Comparison of ENCODE assay signal across 9 mouse cellular contexts in genomic region chrX:144688207-144689118, GRCm38 (mm10). TPM values are rescaled to one million over a fixed set of nuclear protein-coding genes. Genes with fewer than 3 reads are reported as not detected.
DNase-seq lines count a peak whose midpoint lies in the region; ATAC-seq lines count a peak whose summit lies in the region.
"Had no signal": no experiment of that assay in that cellular context is flagged by ENCODE, and none has a peak within 500 bp of the region (broad histone marks: within the 10 kb centered on the region; RNA-seq: fewer than 3 reads in every experiment).

Gene Rtl4, plus strand, starts transcription at chrX:144688907.

- peaks cover 16% of the 10 kb centered on the region for H3K27me3 ChIP-seq in lung, embryonic 16.5 days (ENCODE audit: control insufficient read depth, insufficient read depth, low read depth, low read length)
- H3K27me3 ChIP-seq in hindbrain, embryonic 16.5 days (replicated peaks; ENCODE audit: control insufficient read depth, insufficient read depth, low read length) = no peaks in the 10 kb centered on the region

- no peaks in the 10 kb centered on the region for H3K36me3 ChIP-seq in lung, embryonic 16.5 days (ENCODE audit: control insufficient read depth, insufficient read depth, low read length)
- H3K36me3 ChIP-seq in hindbrain, embryonic 16.5 days (ENCODE audit: control insufficient read depth, insufficient read depth, low read length) = no peaks in the 10 kb centered on the region

- WGBS in lung, embryonic 16.5 days = 12% methylated on average over 23 of the region's 31 CpGs
- 33% methylated on average over 26 of the region's 31 CpGs for WGBS in hindbrain, embryonic 16.5 days

- H3K9me3 ChIP-seq in lung, embryonic 16.5 days (ENCODE audit: control insufficient read depth, low read length) = no peaks in the 10 kb centered on the region
- H3K9me3 ChIP-seq in hindbrain, embryonic 16.5 days (ENCODE audit: control insufficient read depth, low read length) = no peaks in the 10 kb centered on the region

- H3K9ac ChIP-seq in lung, embryonic 16.5 days (ENCODE audit: low read length) = peak within 1 kb of the TSS; percentile 39
- H3K9ac ChIP-seq in hindbrain, embryonic 16.5 days (ENCODE audit: low read depth, low read length) = peak within 1 kb of the TSS; percentile 64

- no peaks in the 10 kb centered on the region for H3K4me1 ChIP-seq in lung, embryonic 16.5 days (replicated peaks; ENCODE audit: control insufficient read depth, insufficient read depth, low read length)
- H3K4me1 ChIP-seq in hindbrain, embryonic 16.5 days (ENCODE audit: control insufficient read depth, insufficient read depth, low read depth, low read length) = no peaks in the 10 kb centered on the region

- peak; percentile 54 for ATAC-seq in lung, embryonic 16.5 days (ENCODE audit: low read depth)
- peak; percentile 85 for ATAC-seq in hindbrain, embryonic 16.5 days
- peak; percentile 37 for ATAC-seq in megakaryocyte progenitor cell, adult 5-6 weeks (replicated peaks; ENCODE audit: poor library complexity)

- H3K27ac ChIP-seq in lung, embryonic 16.5 days (ENCODE audit: low read length) = no peak within 1 kb of the TSS
- H3K27ac ChIP-seq in hindbrain, embryonic 16.5 days (ENCODE audit: low read depth, low read length) = no peak within 1 kb of the TSS

- peak within 1 kb of the TSS; percentile 72 for H3K4me2 ChIP-seq in lung, embryonic 16.5 days (ENCODE audit: low read depth, low read length)
- H3K4me2 ChIP-seq in hindbrain, embryonic 16.5 days (ENCODE audit: low read length) = peak within 1 kb of the TSS; percentile 62

- peak within 1 kb of the TSS; percentile 50 for H3K4me3 ChIP-seq in lung, embryonic 16.5 days (ENCODE audit: low read length)
- H3K4me3 ChIP-seq in hindbrain, embryonic 16.5 days (ENCODE audit: low read length) = peak within 1 kb of the TSS; percentile 48

- DNase-seq in cerebellum, postnatal 14 days = peak; percentile 17 to 25
- no peak for DNase-seq in cerebellum, adult 8-10 months
- DNase-seq in lung, adult 18-20 months = no peak
- no peak for DNase-seq in c-Kit-positive CD71-positive TER-119-positive erythroid progenitor cells, embryonic 14.5 days (ENCODE audit: low spot score)
- no peak for DNase-seq in MN1 (ENCODE audit: low spot score)

RNA-seq across cellular contexts. Expression of gene Rtl4, which starts in this region (rescaled TPM):
- polyA plus RNA-seq in lung, embryonic 16.5 days (2015; fragmentation: Nextera tagmentation; extraction: Ambion mirVana) = 0.11 and 0.14 TPM in 2 replicates
- 1.8 TPM in 2 replicates for polyA plus RNA-seq in hindbrain, embryonic 16.5 days (2015; fragmentation: Nextera tagmentation; extraction: Ambion mirVana)
- total RNA-seq in megakaryocyte progenitor cell, adult 5-6 weeks (2015) = not detected in 2 replicates
- total RNA-seq in megakaryocyte progenitor cell, adult 5-6 weeks (2017) = not detected in 2 replicates
- total RNA-seq: neutrophil, adult 5-6 weeks had no signal

Comparison
In these comparisons a context has a peak if more than half of its experiments do, and no peak if none do; other contexts are left out.
1. DNase-seq: peak in cerebellum, postnatal 14 days (2 of 2); none in cerebellum, adult 8-10 months (single experiment), lung, adult 18-20 months (0 of 2), c-Kit-positive CD71-positive TER-119-positive erythroid progenitor cells, embryonic 14.5 days (single experiment) and MN1 (single experiment).
2. Peak in ATAC-seq, H3K4me3 ChIP-seq, H3K9ac ChIP-seq and H3K4me2 ChIP-seq in lung, embryonic 16.5 days; RNA of the gene not detected or under 1 TPM.
3. Peak in ATAC-seq in megakaryocyte progenitor cell, adult 5-6 weeks; RNA of the gene not detected or under 1 TPM.
4. Peak in every context shown above with its lines, with median percentiles within 50 percentile points of each other: ATAC-seq.